Mouse (Mus musculus) kidney, postnatal 25 days (tissue): ENCODE data around the gene Havcr2.
A peak's percentile ranks its signal among the peaks of the same experiment; 100 is the strongest.
"Not testable (repeated sequence)": the region's sequence is repeated elsewhere in the genome, so short reads cannot be mapped to it uniquely, and the experiment has no call there.

Source experiments
- DNase-seq, 2 experiments: peaks; one replicate each; pipeline ENCODE4 v3.0.0; 2021; ENCODE audit warnings: mixed read lengths in 2 of 2

Havcr2 gene

GRCm38 (mm10) chr11:46454453-46455045 lies at the start of gene Havcr2:
Gene Havcr2 (plus strand): TSS chr11:46454935.
- DNase-seq, result no peak

GRCm38 (mm10) chr11:46404986-46405385 lies 49.7 kb upstream of the Havcr2 start:
- DNase-seq, result no peak

GRCm38 (mm10) chr11:46406721-46407120 lies 48.0 kb upstream of the Havcr2 start:
- no peak for DNase-seq

- no peak for DNase-seq
Observed at GRCm38 (mm10) chr11:46410018-46410563, 44.6 kb upstream of the Havcr2 start.

- DNase-seq, result no peak
Observed at GRCm38 (mm10) chr11:46418438-46418837, 36.3 kb upstream of the Havcr2 start.

- DNase-seq, result no peak
Observed at GRCm38 (mm10) chr11:46418860-46419259, 35.9 kb upstream of the Havcr2 start.

- DNase-seq, result no peak
Observed at GRCm38 (mm10) chr11:46421086-46421888, 33.4 kb upstream of the Havcr2 start.

GRCm38 (mm10) chr11:46428131-46428530 lies 26.6 kb upstream of the Havcr2 start:
- DNase-seq, result not testable (repeated sequence)

GRCm38 (mm10) chr11:46430123-46430522 lies 24.6 kb upstream of the Havcr2 start:
- DNase-seq, result no peak

GRCm38 (mm10) chr11:46431129-46431528 lies 23.6 kb upstream of the Havcr2 start:
- DNase-seq, result peak; percentile 70 to 85

- DNase-seq, result no peak
Observed at GRCm38 (mm10) chr11:46435363-46435762, 19.4 kb upstream of the Havcr2 start.

- DNase-seq, result peak; percentile 97 to 99
Observed at GRCm38 (mm10) chr11:46436760-46437458, 17.8 kb upstream of the Havcr2 start, which contains the start of gene Med7. Gene Med7 (plus strand): TSS chr11:46436925.

- DNase-seq, result no peak
Observed at GRCm38 (mm10) chr11:46437459-46438000, 17.2 kb upstream of the Havcr2 start.

GRCm38 (mm10) chr11:46439005-46439543 lies 15.7 kb upstream of the Havcr2 start:
- no peak for DNase-seq

GRCm38 (mm10) chr11:46441774-46442173 lies 13.0 kb upstream of the Havcr2 start:
- DNase-seq, result no peak

- DNase-seq, result no peak
Observed at GRCm38 (mm10) chr11:46443152-46443551, 11.6 kb upstream of the Havcr2 start.

GRCm38 (mm10) chr11:46443979-46444378 lies 10.8 kb upstream of the Havcr2 start:
- no peak for DNase-seq

GRCm38 (mm10) chr11:46446150-46446549 lies 8.6 kb upstream of the Havcr2 start:
- DNase-seq, result no peak

GRCm38 (mm10) chr11:46447644-46448484 lies 6.9 kb upstream of the Havcr2 start:
- DNase-seq, result no peak

GRCm38 (mm10) chr11:46449461-46450080 lies 5.2 kb upstream of the Havcr2 start:
- no peak for DNase-seq

GRCm38 (mm10) chr11:46459960-46460359 lies 5.2 kb downstream of the Havcr2 start:
- DNase-seq, result no peak
